Mouse (Mus musculus): ENCODE measurements around the gene Celf2.

The Celf2 gene

GRCm38 (mm10) chr2:6653719-6654118 lies 855.6 kb downstream of the Celf2 start:
- peak; percentile 46 for DNase-seq

GRCm38 (mm10) chr2:6651697-6652096 lies 857.7 kb downstream of the Celf2 start:
- DNase-seq, result no peak

- no peak for DNase-seq
Observed at GRCm38 (mm10) chr2:6648877-6649276, 860.5 kb downstream of the Celf2 start.

- no peak for DNase-seq
Observed at GRCm38 (mm10) chr2:6647028-6647427, 862.3 kb downstream of the Celf2 start.

- DNase-seq, result no peak
Observed at GRCm38 (mm10) chr2:6646325-6646724, 863.0 kb downstream of the Celf2 start.

GRCm38 (mm10) chr2:6642222-6642850 lies 867.0 kb downstream of the Celf2 start:
- DNase-seq, result no peak

GRCm38 (mm10) chr2:6639370-6639769 lies 870.0 kb downstream of the Celf2 start:
- no peak for DNase-seq

GRCm38 (mm10) chr2:6637147-6637546 lies 872.2 kb downstream of the Celf2 start:
- DNase-seq, result no peak

- DNase-seq, result no peak
Observed at GRCm38 (mm10) chr2:6634899-6635298, 874.5 kb downstream of the Celf2 start.

- DNase-seq, result no peak
Observed at GRCm38 (mm10) chr2:6633115-6633514, 876.2 kb downstream of the Celf2 start.

- no peak for DNase-seq
Observed at GRCm38 (mm10) chr2:6623802-6624201, 885.6 kb downstream of the Celf2 start.

GRCm38 (mm10) chr2:6622082-6622481 lies 887.3 kb downstream of the Celf2 start:
- no peak for DNase-seq

- DNase-seq, result no peak
Observed at GRCm38 (mm10) chr2:6618856-6619255, 890.5 kb downstream of the Celf2 start.

- DNase-seq, result no peak
Observed at GRCm38 (mm10) chr2:6618450-6618849, 890.9 kb downstream of the Celf2 start.

GRCm38 (mm10) chr2:6604347-6604746 lies 905.0 kb downstream of the Celf2 start:
- DNase-seq, result no peak

- no peak for DNase-seq
Observed at GRCm38 (mm10) chr2:6603880-6604279, 905.5 kb downstream of the Celf2 start.

GRCm38 (mm10) chr2:6602163-6602562 lies 907.2 kb downstream of the Celf2 start:
- DNase-seq, result no peak

- no peak for DNase-seq
Observed at GRCm38 (mm10) chr2:6598879-6599167, 910.5 kb downstream of the Celf2 start.

- no peak for DNase-seq
Observed at GRCm38 (mm10) chr2:6598124-6598878, 911.1 kb downstream of the Celf2 start.

GRCm38 (mm10) chr2:6594736-6595135 lies 914.6 kb downstream of the Celf2 start:
- peak; percentile 52 for DNase-seq

- DNase-seq, result peak; percentile 32
Observed at GRCm38 (mm10) chr2:6594160-6594559, 915.2 kb downstream of the Celf2 start.

GRCm38 (mm10) chr2:6593739-6594138 lies 915.6 kb downstream of the Celf2 start:
- DNase-seq, result no peak

GRCm38 (mm10) chr2:6586122-6586681 lies 923.2 kb downstream of the Celf2 start:
- no peak for DNase-seq

- no peak for DNase-seq
Observed at GRCm38 (mm10) chr2:6585069-6585754, 924.2 kb downstream of the Celf2 start.
